Mouse (Mus musculus): ENCODE measurements around the gene Vps53. TPM values are rescaled to one million over a fixed set of nuclear protein-coding genes. Genes with fewer than 3 reads are reported as not detected.

Vps53 gene
- 53.5 and 54.9 TPM in 2 replicates for polyA plus RNA-seq (2012; rRNA removed)

DNA sequence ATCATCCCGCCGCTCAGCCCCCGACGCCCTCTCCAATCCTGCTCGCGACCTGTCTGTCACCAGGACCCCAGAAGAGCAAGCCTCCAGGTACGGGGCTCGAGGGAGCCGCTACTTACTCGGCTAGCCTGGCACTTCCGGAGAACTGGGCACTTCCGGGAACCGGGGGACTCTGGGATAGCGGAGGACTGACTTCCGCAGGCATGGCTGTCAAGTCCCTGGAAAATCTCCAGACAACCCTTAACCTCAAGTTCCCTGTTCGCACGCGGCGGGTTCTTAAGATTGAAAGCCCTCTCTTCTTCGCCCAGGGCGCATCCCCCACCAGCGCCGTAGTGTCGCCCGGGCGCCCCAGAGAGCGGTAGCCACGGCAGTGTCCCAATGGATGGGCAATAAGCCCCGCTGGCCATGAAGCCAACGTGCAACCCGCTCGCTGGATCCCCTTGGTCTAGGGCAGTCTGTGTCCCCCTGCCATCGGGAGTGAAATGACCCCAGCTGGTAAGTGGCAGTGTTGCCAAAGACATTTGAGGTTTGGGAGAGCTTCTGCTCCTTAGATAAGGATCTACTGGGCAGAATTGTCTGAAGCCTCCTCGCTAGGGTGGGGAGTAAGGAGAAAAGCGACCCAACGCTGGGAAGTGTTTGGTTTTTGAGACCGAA is at the start of gene Vps53, which contains the start of gene Fam57a:
Gene Vps53, minus strand, starts transcription at position 153 of the 651 bp plus-strand sequence.
Gene Fam57a, plus strand, starts transcription at position 177 of the 651 bp plus-strand sequence.

DNA sequence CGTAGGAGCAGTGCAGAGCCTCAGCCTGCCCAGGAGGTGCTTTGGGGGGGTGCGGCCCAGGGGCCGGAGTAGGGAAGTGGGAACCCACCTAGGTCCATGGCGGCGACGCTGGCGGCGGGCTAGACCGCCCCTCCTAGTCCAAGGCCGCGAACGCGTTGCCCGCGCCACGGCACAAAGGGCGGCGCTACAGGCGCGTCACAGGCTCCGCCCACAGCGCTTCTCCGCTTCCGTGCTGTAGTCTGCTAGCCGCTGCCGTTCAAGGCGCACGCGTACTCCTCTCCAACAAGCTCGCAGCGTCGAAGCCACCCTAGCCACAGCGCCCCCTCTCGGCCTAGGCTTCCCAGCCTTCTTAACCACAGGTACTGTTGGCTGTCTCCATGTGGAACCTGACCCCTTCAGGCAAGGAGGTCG is 37.9 kb upstream of the Vps53 start, which contains the start of the genes Dbil5 and Gemin4:
Gene Dbil5, plus strand, starts transcription at position 219 of the 411 bp plus-strand sequence.
Gene Gemin4, minus strand, starts transcription at position 275 of the 411 bp plus-strand sequence.

DNA sequence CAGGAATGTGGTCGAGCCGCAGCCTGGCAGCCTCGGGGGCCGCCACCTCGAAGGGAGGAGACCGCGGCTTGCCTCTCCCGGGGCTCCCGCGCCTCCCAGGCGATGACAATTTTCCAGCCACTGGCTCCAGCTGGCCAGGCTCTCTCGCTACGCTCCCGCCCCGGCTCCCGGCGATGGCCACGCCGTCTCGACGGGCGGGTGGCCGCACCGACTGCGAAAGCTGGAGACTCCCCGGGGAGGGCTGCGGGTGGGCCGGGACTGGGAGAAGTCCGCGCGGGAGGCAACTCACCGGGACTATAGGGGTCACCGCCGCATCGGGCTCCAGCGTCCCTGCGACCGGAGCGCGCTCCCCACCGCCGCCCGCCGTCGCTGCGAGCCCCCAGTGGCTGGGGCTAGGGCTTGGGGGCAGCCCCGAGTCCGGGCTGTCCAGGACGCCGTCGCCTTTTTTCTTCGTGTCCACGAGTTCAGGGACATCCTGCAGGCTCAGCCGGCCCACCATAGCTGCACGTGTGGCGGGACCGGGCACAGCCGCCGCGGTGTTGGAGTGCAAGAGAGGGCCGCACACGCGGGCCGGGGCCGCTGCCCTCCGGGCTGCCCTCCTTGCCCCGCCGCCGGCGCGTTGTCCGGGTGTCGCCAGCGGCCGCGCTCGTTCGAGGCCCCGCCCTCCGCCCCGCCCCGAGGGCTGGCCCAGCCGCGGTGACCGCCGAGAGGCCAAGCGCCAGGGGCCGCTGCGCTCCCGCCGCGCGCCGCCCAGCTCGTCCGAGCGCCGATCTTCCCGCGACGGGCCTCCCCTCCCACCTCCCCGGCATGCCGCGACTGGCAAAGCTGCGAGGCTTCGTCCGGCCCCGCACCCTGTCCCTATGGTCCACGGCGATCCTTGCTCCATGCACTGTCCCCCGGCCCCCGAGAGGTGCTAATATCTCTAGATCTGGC is 152.0 kb downstream of the Vps53 start, which contains the start of gene Rflnb:
Gene Rflnb, minus strand, starts transcription at position 644 of the 933 bp plus-strand sequence.

DNA sequence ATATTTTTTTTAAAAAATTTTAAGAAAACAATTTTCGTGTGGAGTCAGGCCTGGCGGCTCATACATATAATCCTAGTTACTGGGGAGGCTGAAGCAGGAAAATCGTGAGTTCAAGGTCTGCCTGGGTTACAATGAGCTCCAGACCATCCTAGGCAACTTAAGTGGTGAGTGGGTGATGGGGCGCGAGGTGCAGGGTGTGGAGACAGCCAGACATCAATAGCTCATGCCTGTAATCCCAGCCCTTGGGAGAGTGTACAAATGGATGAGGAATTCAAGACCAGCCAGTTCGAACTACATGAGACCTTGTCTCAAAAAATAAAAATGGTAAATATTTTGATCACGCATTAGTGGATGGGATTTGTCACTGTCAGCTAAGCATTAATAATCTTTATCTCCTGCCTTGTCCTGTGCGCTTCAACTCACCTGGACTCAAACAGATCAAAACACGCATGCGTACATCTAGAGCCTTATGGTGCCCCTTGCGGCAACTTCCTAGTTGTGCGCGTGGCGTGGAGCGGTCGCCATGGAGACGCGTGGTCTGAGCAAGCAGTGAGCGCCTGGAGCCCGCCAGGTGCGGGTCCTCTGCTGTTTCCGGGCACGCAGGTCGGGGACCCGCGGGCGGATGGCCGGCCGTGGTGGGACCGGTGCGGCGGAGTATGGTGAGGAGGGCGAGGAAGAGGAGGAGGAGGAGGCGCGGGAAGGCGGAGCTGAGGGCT is 179.8 kb downstream of the Vps53 start, which contains the start of gene 1700016K19Rik:
Gene 1700016K19Rik, plus strand, starts transcription at position 473 of the 716 bp plus-strand sequence.

Other genes with a start within 250 kb of the Vps53 start
- 2.8 and 3.1 TPM in 2 replicates for gene Rph3al, start 241.2 kb downstream of the Vps53 start, polyA plus RNA-seq (2012; rRNA removed)
- gene 1700016K19Rik, start 179.7 kb downstream of the Vps53 start, polyA plus RNA-seq (2012; rRNA removed), result 7.4 and 9.1 TPM in 2 replicates
- gene Rflnb, start 151.9 kb downstream of the Vps53 start, polyA plus RNA-seq (2012; rRNA removed), result 7.5 and 8.0 TPM in 2 replicates
- 32.1 TPM in 2 replicates for gene Fam57a, start within 50 bp of the Vps53 start, polyA plus RNA-seq (2012; rRNA removed)
- gene Dbil5, start 38.0 kb upstream of the Vps53 start, polyA plus RNA-seq (2012; rRNA removed), result 0.61 and 0.90 TPM in 2 replicates
- 7.5 and 8.2 TPM in 2 replicates for gene Gemin4, start 38.0 kb upstream of the Vps53 start, polyA plus RNA-seq (2012; rRNA removed)
- gene Mrm3, start 64.1 kb upstream of the Vps53 start, polyA plus RNA-seq (2012; rRNA removed), result 15.2 and 17.0 TPM in 2 replicates
- gene Glod4, start 64.1 kb upstream of the Vps53 start, polyA plus RNA-seq (2012; rRNA removed), result 44.0 and 52.6 TPM in 2 replicates
- gene Nxn, start 219.5 kb upstream of the Vps53 start, polyA plus RNA-seq (2012; rRNA removed), result 17.4 and 19.4 TPM in 2 replicates
- gene Timm22, start 227.3 kb upstream of the Vps53 start, polyA plus RNA-seq (2012; rRNA removed), result 41.5 and 41.6 TPM in 2 replicates

Data from central nervous system, embryonic 18 days (tissue).